Mouse (Mus musculus) right cerebral cortex, postnatal 25 days (tissue): ENCODE data around the gene Rflnb.

Experiments
- DNase-seq: peaks from one replicate; pipeline ENCODE4 v3.0.0; 2022

Rflnb gene

GRCm38 (mm10) chr11:75985948-75986347, 41.6 kb downstream of the Rflnb start:
- DNase-seq, result no peak

DNA sequence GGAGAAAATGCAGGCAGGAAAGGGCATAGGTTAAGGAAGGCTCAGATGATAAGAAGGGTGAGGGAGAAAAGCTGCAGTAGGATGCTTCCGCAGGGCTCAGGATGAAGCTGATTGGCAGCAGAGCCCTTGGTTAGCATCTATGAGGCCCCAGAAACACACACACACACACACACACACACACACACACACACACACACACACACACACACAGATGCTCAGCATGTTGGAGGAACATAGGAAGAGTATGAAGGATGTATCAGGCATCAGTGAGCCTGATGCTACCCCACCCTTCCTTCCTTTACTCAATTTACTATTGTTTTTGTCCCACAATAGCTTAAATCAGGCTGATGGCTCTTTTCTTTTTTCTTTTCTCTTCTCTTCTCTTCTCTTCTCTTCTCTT, 43.0 kb downstream of the Rflnb start:
- no peak for DNase-seq

DNA sequence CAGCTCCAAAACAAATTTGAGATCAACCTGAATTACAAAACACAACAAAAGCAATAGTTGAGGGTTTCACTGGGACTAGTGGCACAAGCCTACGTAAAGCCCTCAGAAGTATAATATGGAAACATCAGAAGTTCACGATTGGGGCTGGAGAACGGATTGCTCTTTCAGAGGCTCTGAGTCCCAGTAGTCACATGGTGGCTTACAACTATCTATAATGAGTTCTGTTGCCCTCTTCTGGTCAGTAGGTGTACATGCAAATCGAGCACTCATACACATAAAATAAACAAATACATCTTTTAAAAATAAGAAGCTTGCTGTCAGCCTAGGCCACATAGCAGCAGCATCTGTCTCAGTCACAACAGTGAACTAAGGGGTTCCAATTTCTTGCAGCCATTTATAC, 44.4 kb downstream of the Rflnb start:
- DNase-seq, result no peak

- no peak for DNase-seq
These were observed 47.2 kb downstream of the Rflnb start for GRCm38 (mm10) chr11:75980413-75980812.

DNA sequence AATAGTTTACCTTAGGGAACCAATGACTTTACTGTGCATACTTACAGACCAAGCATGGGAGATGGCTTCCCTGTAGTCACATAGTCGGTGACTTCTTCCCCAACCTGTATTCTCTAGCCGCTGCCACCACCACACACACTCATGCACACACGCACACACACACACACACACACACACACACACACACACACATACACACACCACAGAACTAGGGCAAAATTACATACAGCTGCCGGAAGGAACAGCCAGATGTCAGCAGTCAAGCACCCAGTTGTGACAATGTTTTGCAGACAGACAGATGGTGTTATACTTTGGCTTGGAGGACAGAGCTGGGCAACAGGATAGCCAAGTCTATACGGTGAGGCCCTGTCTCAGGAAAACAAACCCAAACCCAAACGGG, 49.5 kb downstream of the Rflnb start:
- no peak for DNase-seq

DNA sequence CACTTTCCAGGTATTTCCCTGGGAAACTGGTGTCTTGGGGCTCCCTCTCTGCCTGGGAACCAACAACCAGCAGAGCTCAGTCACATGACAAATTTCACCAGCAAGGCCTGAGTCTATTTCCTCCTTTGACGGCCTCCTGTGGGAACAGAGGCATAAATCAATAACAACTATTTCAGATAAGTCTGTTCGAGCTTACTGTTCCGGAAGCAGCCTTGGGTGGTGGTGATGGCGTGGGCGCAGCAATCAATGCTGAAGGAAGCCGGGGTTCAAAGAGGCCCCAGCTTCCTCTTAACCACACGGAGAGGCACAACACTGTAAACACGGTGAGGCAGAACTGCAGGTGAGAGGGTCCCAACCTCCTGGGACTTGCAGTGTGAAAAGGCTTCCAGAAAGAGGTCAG, 50.8 kb downstream of the Rflnb start:
- no peak for DNase-seq

DNA sequence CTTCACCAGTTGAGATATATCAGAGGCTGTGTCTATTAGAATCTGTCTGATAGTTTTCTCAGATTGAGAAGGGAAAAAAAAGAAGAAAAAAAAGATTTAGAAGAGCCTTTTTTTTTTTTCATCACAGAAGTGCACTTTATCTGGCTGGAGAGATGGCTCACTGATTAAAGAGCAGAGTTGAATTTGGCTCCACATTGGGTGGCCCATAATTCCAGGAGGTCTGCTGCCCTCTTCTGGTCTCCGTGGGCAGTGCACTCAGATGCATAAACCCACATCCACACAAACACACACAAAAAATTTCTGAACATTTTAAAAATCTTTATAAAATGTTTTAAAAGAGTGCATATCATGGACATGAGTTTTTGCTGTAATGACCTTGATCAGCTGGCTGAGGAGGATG, 53.6 kb downstream of the Rflnb start:
- no peak for DNase-seq

DNA sequence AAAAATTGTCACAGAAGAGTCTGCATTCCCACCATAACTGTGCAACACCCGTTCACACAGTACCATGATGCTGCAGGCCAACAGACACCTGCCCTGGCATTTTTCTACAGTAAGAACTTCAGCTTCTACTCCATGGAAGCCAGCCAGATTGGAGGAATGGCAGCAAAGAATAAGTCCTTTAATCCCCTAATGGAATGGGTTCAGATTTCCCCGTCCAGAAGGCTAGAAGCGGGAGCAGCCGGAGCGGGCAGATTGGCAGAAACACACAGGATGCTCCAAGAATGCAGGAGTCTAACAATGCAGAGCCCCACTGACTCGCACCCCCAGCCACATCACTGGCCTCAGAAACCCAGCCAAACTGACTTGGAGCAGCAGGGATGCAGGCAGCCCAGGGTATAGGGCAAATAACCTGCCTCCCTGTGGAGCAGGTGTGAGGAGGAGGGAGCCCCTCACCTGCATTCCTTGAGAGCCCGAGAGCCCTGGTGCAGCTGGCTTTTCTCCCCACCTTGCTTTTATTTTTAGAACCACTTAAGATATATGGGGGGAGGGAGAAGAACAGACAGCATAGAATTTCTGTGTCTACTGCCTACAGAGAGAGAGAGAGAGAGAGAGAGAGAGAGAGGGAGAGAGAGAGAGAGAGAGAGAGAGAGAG, 54.5 kb downstream of the Rflnb start:
- no peak for DNase-seq

GRCm38 (mm10) chr11:75972188-75972587, 55.4 kb downstream of the Rflnb start:
- DNase-seq, result no peak

- no peak for DNase-seq
These were observed 57.0 kb downstream of the Rflnb start for GRCm38 (mm10) chr11:75970629-75971028.
